Mouse (Mus musculus): ENCODE results near the gene Tead2.

DNA sequence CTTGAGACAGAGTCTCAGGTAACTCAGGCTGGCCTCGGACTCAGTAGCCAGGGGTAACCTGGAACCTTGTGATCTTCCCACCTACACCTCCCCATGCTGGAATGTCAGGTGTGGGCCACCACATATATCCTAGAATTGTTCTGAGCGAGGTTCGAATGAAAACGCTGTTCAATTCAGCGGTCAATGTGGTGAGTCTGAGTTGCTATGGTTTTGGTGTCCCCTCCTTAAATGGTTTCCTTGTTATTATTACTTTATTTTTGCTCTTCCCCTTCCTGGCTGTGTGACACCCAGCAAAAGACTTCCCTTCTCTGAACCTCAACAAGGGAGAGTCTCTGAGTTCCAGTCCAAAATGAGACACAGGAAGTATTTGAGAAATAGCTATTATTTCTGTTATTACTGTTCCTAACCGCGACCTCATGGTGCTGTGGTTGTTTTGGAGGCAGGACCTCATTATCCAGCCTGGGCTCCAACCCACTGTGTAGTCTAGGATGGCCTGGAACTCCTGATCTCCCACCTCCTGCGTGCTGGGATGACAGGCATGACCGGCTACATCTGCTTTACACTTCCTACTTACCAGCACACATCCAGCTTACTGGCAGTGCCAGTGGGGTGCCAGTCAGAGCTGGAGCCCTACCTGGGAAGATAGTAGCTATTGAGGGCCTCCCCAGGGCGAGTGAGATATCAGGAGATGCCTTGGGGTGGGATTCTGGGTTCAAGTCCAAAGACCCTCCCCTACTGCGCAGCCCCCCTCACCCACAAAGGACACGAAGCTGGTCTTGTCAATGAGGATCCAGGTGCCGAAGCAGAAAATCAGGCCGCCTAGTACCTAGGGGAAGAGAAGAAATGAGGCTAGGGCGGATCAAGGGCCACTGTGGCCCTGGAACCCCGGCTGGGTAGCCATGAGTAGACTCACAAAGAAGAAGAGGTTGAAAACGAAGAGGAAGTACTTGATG is 22.5 kb downstream of the Tead2 start:
- TF ChIP-seq CTCF (conservative IDR thresholded peaks at IDR 0.05; ENCODE audit: low read length) (no peak), POU5F1 (IDR thresholded peaks at IDR 0.05; ENCODE audit: borderline replicate concordance, low read length) (no peak)

All from E14TG2a.4 (cell line).